Mouse (Mus musculus) liver, embryonic 16.5 days (tissue): ENCODE results near the gene Lmna. TPM values are rescaled to one million over a fixed set of nuclear protein-coding genes. Genes with fewer than 3 reads are reported as not detected.
A peak's percentile ranks its signal among the peaks of the same experiment; 100 is the strongest.

Experiments
- ATAC-seq: fragments of 200-750 bp; cut with Nextera tagmentation; 2 replicates; pipeline ENCODE4 v1.8.0; 2017; ENCODE audit warnings: low read depth, mild to moderate bottlenecking, moderate number of reproducible peaks, moderate library complexity
- H3K27ac ChIP-seq: fragments of 300-500 bp; sonication (generic); 2 replicates; pipeline ENCODE4 v1.5.1; 2014; ENCODE audit warnings: mild to moderate bottlenecking, low read length
- H3K27me3 ChIP-seq: fragments of 300-500 bp; sonication (generic); 2 replicates; pipeline ENCODE4 v1.6.1; 2014; ENCODE audit warnings: low read depth, low read length, mixed read lengths; ENCODE audit not compliant: control insufficient read depth, insufficient read depth
- H3K36me3 ChIP-seq: fragments of 300-500 bp; sonication (generic); 2 replicates; pipeline ENCODE4 v1.6.1; 2014; ENCODE audit warnings: mild to moderate bottlenecking; ENCODE audit not compliant: control insufficient read depth, insufficient read depth
- H3K4me1 ChIP-seq: fragments of 300-500 bp; sonication (generic); 2 replicates; pipeline ENCODE4 v1.6.1; 2014; ENCODE audit warnings: low read depth, low read length, mixed read lengths; ENCODE audit not compliant: control insufficient read depth
- H3K4me2 ChIP-seq: fragments of 300-500 bp; sonication (generic); 2 replicates; pipeline ENCODE4 v1.6.1; 2014; ENCODE audit warnings: low read depth, low read length, mixed read lengths
- H3K4me3 ChIP-seq: fragments of 300-500 bp; sonication (generic); 2 replicates; pipeline ENCODE4 v1.5.1; 2014; ENCODE audit warnings: low read depth, mild to moderate bottlenecking, low read length
- H3K9ac ChIP-seq: fragments of 300-500 bp; sonication (generic); 2 replicates; pipeline ENCODE4 v1.6.1; 2014; ENCODE audit warnings: low read depth, low read length
- H3K9me3 ChIP-seq: fragments of 300-500 bp; sonication (generic); replicated peaks from 2 replicates; pipeline ENCODE4 v1.6.1; 2016; ENCODE audit warnings: low read length; ENCODE audit not compliant: control insufficient read depth
- WGBS: fragments of 180-500 bp; shearing (Covaris S2); extraction: QIAGEN DNeasy Blood & Tissue Kit; methylation state at CpG from one replicate; pipeline ENCODE4 v1.1.7; 2014; ENCODE audit not compliant: insufficient replicate concordance; 5-methylcytosine and 5-hydroxymethylcytosine counted together
- polyA plus RNA-seq: library from polyadenylated mRNA; unstranded; fragments of >200 nt; fragmentation: Nextera tagmentation; extraction: Ambion mirVana; gene quantifications from 2 replicates; pipeline ENCODE4 v1.2.1, GENCODE M21; 2015

The Lmna gene
- polyA plus RNA-seq, 1 experiment from 2014 or later: 131 TPM

DNA sequence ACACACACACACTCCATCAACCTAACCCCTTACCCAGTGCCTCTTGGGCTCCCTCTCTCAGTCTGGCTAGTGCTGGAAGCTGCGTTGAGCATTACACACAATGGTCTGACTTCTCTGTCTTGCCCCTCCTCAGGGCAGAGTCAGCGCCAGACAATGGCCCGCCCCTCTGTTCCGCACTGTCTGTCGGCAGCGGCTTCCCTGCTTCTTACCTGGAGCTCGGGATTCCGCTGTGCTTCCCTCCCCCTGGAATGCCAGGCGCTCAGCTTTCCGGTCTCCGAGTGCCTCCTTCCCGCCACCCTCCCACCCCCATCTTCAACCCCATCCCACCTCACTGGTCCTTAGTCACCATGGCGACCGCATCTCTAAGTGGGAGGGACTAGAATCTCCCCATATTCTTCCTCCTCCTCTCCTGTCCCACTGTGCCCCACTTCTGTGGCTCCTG, 51.0 kb downstream of the Lmna start:
- H3K9me3 ChIP-seq: no peaks in the 10 kb centered on the region
- no peak overlapping the region for H3K9ac ChIP-seq
- peaks cover 9% of the 10 kb centered on the region; the same call in 1 of the 2 replicates for H3K4me1 ChIP-seq
- H3K4me3 ChIP-seq: no peak overlapping the region
- no peak overlapping the region for H3K4me2 ChIP-seq
- no peak overlapping the region for H3K27ac ChIP-seq
- peaks cover 5% of the 10 kb centered on the region for H3K27me3 ChIP-seq
- WGBS: 4% methylated on average over 14 of the region's 14 CpGs
- no peaks in the 10 kb centered on the region for H3K36me3 ChIP-seq
- no peak for ATAC-seq

DNA sequence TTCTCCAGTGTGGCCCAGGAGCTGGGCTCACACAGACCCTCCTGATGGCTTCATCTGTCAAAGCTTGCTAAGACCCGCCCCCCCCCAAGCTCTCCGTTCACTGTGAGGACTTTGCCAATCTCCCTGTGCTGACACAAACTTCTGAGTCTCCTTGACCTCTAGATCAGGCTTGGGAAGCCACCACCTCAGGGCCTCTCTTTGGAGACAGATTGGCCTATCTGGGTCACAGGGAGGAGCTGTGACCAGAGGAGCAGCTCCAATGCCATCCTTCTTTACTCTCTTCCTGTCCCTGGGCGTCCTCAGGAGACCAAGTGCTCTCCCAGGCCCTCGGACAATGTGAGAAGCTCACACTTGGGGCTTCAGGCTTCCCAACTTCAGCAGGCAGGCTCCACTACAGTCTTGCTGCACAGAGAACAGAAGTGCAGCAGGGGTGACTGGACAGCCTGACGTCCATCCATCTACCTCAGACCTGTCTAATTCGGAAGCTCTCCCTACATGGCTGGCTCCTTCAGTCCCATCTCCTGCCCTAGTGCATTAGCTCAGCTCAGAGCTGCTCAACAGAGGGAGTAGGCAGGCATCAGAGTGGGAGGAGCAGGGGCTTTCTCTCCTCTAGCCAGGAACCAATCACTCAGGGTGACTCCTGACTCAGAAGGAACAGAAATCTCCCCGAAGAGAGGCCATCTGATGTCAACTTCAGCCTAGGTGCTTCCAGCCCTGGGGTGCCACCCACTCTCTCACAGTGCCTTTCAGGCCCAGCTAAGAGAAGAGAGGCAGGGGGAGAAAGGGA, 52.8 kb downstream of the Lmna start:
- Histone ChIP-seq H3K9me3 (no peaks in the 10 kb centered on the region), H3K4me3 (no peak overlapping the region), H3K27ac (peak overlapping the region; percentile 64), H3K9ac (no peak overlapping the region), H3K4me2 (no peak overlapping the region), H3K4me1 (peaks cover 9% of the 10 kb centered on the region; the same call in 1 of the 2 replicates), H3K27me3 (peaks cover 5% of the 10 kb centered on the region), H3K36me3 (no peaks in the 10 kb centered on the region)
- no peak for ATAC-seq
- WGBS: 60% methylated on average over 7 of the region's 7 CpGs

DNA sequence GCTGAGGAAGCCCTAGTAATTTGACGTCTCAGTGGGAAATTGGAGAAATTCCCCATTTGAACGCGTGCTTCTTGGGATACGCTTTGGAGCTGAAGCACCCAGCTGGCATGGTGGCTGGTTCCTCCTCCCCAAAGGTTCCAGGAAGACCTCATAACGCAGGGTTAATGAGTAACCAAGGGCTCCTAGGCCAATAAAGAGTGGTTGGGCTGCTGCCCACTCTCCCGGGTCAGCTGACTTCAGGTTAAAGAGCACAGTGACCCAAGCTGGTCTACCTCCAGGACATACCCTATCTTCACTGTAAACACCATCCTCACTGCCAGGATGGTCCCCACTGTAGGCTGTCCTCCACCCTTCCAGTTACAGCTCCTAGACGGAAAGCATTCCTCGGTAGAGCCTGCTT, 53.4 kb downstream of the Lmna start:
- Histone ChIP-seq H3K4me3 (peak overlapping the region; percentile 35), H3K27ac (peak overlapping the region; percentile 72), H3K27me3 (peaks cover 5% of the 10 kb centered on the region), H3K9me3 (no peaks in the 10 kb centered on the region), H3K36me3 (no peaks in the 10 kb centered on the region), H3K4me2 (peak overlapping the region; percentile 44; the same call in 1 of the 2 replicates), H3K4me1 (peaks cover 9% of the 10 kb centered on the region; the same call in 1 of the 2 replicates), H3K9ac (no peak overlapping the region)
- WGBS: 73% methylated on average over 8 of the region's 8 CpGs
- peak; percentile 83 for ATAC-seq

DNA sequence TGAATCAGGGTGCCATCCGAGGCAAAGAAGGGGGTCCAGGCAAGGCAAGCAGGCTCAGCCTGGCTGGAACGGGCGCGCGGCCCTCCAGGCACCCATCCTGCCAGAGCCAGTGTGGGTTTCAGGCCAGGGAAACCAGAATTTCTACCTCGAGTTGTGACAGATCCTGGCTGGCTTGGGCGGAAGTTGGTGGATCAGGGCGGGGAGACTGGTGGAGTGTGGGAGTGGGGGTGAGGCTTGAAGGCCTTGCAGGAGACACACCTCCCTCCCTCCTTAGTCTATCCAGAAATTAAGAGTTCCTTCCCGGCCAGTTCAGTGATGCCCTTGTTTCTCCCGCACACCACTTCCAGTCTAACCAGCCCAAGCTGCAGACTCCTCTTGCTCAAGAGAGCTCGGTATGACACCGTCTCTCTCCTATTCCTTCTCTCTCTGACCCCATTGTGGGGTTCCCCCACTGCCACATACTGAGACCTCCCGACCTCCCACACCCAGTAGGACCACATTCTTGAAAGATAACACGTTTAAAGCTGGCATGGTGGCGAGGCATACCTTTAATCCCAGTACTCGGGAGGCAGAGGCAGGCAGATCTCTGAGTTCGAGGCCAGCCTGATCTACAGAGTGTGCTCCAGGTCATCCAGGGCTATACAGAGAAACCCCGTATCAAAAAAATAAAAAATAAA, 54.0 kb downstream of the Lmna start:
- WGBS: 53% methylated on average over 18 of the region's 18 CpGs
- H3K4me2 ChIP-seq: peak overlapping the region; percentile 44
- peak; percentile 19; the same call in 1 of the 2 replicates for ATAC-seq
- H3K27ac ChIP-seq: peak overlapping the region; percentile 72
- peaks cover 9% of the 10 kb centered on the region; the same call in 1 of the 2 replicates for H3K4me1 ChIP-seq
- no peaks in the 10 kb centered on the region for H3K9me3 ChIP-seq
- peak overlapping the region; percentile 34; the same call in 1 of the 2 replicates for H3K9ac ChIP-seq
- H3K27me3 ChIP-seq: peaks cover 5% of the 10 kb centered on the region
- H3K4me3 ChIP-seq: peak overlapping the region; percentile 35
- H3K36me3 ChIP-seq: no peaks in the 10 kb centered on the region

DNA sequence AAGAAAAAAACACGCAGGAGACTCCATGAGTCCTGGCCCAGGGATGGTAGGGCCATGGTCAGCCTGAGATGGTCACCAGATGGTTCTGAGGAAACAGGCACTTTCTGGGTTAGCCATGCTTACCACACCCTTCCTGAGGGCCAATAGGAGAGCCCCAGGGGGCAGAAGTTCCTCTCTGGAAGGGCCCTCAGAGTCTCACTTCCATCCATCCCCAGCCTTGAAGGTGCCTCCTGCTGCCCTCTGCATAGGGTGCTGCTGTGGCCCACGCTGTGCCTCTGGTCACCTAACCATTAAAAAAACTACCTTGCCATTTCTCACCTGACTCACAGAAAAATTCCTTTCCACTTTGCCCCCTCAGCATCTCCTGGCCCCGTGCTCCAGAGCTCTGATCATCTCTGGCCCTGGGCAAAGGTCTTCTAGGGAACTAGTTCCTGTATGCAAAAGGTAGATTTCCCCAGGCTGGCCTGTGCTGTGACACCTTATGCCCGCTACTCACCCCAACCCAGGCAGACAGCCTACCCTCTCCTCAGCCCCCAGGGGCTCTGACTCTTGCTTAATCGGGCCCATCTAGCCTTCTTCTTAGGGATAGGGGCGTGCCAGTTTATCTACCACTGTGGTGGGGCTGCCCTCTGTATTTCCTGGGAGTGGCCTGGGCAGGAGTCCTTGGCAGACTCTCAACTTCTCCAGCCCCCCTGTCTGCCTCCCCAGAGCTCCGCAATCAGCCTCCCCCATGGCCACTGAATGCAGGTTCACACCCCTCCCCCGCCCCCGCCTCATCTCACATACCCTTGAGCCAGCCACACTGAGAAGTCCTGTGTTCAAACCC, 54.8 kb downstream of the Lmna start:
- peak overlapping the region; percentile 35 for H3K4me3 ChIP-seq
- 30% methylated on average over 9 of the region's 9 CpGs for WGBS
- no peaks in the 10 kb centered on the region for H3K36me3 ChIP-seq
- H3K4me1 ChIP-seq: peaks cover 9% of the 10 kb centered on the region; the same call in 1 of the 2 replicates
- H3K9me3 ChIP-seq: no peaks in the 10 kb centered on the region
- peak overlapping the region; percentile 72 for H3K27ac ChIP-seq
- peaks cover under 1% of the 10 kb centered on the region for H3K27me3 ChIP-seq
- H3K9ac ChIP-seq: peak overlapping the region; percentile 34; the same call in 1 of the 2 replicates
- peak; percentile 28 for ATAC-seq
- H3K4me2 ChIP-seq: peak overlapping the region; percentile 44

DNA sequence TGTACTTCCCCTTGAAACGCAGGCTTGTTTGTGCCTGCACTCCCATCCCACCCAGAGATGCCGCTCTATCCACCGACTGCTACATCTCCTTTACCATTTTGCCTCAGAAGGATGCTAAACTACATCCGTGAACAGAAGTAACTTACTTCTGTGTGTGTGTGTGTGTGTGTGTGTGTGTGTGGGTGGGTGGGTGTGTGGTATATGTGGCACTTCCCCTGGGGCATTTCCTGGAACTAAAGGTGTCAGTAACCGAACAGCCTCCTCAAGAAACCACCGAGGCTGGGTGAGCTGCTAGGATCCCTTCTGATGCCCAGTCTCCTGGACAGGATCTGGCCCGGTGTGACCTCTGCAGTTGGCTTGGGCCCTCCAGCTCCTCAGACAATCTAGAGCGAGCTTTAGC, 55.8 kb downstream of the Lmna start:
- no peaks in the 10 kb centered on the region for H3K9me3 ChIP-seq
- no peak overlapping the region for H3K4me2 ChIP-seq
- no peak overlapping the region for H3K27ac ChIP-seq
- peaks cover 4% of the 10 kb centered on the region for H3K27me3 ChIP-seq
- H3K4me1 ChIP-seq: peaks cover 10% of the 10 kb centered on the region; the same call in 1 of the 2 replicates
- no peak overlapping the region for H3K4me3 ChIP-seq
- no peak overlapping the region for H3K9ac ChIP-seq
- H3K36me3 ChIP-seq: no peaks in the 10 kb centered on the region
- 44% methylated on average over 8 of the region's 8 CpGs for WGBS
- ATAC-seq: no peak

DNA sequence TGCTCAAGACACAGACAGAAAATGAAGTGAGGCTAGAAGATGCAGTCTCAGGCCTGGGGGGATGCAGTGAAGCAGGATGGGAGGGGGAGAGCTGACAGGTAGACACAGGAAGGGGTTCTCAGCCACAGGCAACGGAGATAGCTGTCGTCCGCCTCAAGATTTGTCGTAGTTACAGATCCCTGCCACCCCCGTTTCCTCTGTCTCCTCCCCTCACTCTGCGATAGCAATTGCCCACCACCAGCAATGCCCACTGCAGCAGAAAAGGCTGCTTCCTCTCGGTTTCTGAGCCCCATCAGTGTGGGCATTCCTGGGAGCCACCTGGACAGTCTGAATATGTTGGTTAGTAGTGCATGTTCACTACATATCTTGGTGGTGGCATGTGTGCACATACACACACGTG, 56.4 kb downstream of the Lmna start:
- H3K9me3 ChIP-seq: no peaks in the 10 kb centered on the region
- peaks cover 4% of the 10 kb centered on the region; the same call in 1 of the 2 replicates for H3K27me3 ChIP-seq
- no peak for ATAC-seq
- H3K36me3 ChIP-seq: no peaks in the 10 kb centered on the region
- no peak overlapping the region for H3K9ac ChIP-seq
- 21% methylated on average over 8 of the region's 8 CpGs for WGBS
- no peak overlapping the region for H3K4me2 ChIP-seq
- H3K4me1 ChIP-seq: peaks cover 13% of the 10 kb centered on the region
- H3K4me3 ChIP-seq: no peak overlapping the region
- no peak overlapping the region for H3K27ac ChIP-seq

DNA sequence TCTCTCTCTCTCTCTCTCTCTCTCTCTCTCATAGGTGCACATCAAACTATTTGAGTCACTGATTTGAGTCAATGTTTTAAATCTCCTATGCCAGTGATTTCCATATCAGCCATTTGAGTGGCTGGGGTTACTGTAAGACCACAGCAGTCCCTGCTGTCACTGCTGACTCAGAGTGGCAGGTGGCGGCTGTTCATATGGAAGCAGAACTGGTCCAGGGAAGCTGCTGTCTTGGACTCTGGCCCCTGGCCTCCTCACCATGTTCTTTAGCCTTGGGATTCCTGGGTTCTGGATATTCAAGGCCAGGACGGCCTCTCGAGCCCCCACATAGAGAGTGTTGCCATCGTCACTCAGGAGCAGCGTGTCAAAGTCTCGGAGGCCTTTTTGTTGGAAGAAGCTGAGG, 57.0 kb downstream of the Lmna start:
- no peak for ATAC-seq
- Histone ChIP-seq H3K4me2 (no peak overlapping the region), H3K4me3 (no peak overlapping the region), H3K9ac (no peak overlapping the region), H3K36me3 (no peaks in the 10 kb centered on the region), H3K27me3 (peaks cover 4% of the 10 kb centered on the region; the same call in 1 of the 2 replicates), H3K4me1 (peaks cover 18% of the 10 kb centered on the region), H3K9me3 (no peaks in the 10 kb centered on the region), H3K27ac (no peak overlapping the region)
- 63% methylated on average over 6 of the region's 6 CpGs for WGBS
